Mouse (Mus musculus) common myeloid progenitor, adult 5-6 weeks (primary cell): ENCODE measurements around the gene Irx4. TPM values are rescaled to one million over a fixed set of nuclear protein-coding genes. Genes with fewer than 3 reads are reported as not detected.

Experiments used
- total RNA-seq: library from RNA; stranded (forward); fragments of 200-1000, 187-1606 nt; gene quantifications from 2 replicates; pipeline ENCODE4 v1.2.3, GENCODE M21; 2017

Irx4 gene
- total RNA-seq, 1 experiment from 2014 or later, result not detected

Other genes starting within 250 kb of the Irx4 start
- gene Mrpl36, start 68.0 kb downstream of the Irx4 start, total RNA-seq, result 40.0 and 53.1 TPM in 2 replicates
- 95.3 and 141 TPM in 2 replicates for gene Ndufs6, start 68.1 kb downstream of the Irx4 start, total RNA-seq
- 14.2 and 18.7 TPM in 2 replicates for gene Lpcat1, start 206.7 kb downstream of the Irx4 start, total RNA-seq